Comparison of ENCODE assay signal across 8 mouse cellular contexts in genomic region chrX:168674407-168674962, GRCm38 (mm10). TPM values are rescaled to one million over a fixed set of nuclear protein-coding genes. Genes with fewer than 3 reads are reported as not detected.
DNase-seq lines count a peak whose midpoint lies in the region; ATAC-seq and TF ChIP-seq lines count a peak whose summit lies in the region.

No protein-coding gene starts in this region.

- H3K36me3 ChIP-seq in heart, embryonic 13.5 days: peaks cover 11% of the 10 kb centered on the region
- peaks cover 5 to 12% of the 10 kb centered on the region in 2 experiments for H3K36me3 ChIP-seq in MEL (ENCODE audit: control insufficient read depth in 1 of 2, insufficient read depth in 2 of 2, low read length in 2 of 2)
- peaks cover 3% of the 10 kb centered on the region for H3K36me3 ChIP-seq in heart, embryonic 16.5 days (ENCODE audit: control insufficient read depth, insufficient read depth)
- H3K36me3 ChIP-seq in liver, embryonic 14.5 days (replicated peaks; ENCODE audit: control insufficient read depth, insufficient read depth, low read depth): peaks cover 5% of the 10 kb centered on the region

- H3K4me2 ChIP-seq in heart, embryonic 13.5 days: peak overlapping the region; percentile 82
- peak overlapping the region; percentile 83 for H3K4me2 ChIP-seq in heart, embryonic 16.5 days (ENCODE audit: low read depth, low read length)
- H3K4me2 ChIP-seq in liver, embryonic 14.5 days (ENCODE audit: low read depth): peak overlapping the region; percentile 82

- H3K9me3 ChIP-seq in heart, embryonic 13.5 days: no peaks in the 10 kb centered on the region
- no peaks in the 10 kb centered on the region for H3K9me3 ChIP-seq in MEL (replicated peaks; ENCODE audit: insufficient read depth, low read length)
- no peaks in the 10 kb centered on the region for H3K9me3 ChIP-seq in heart, embryonic 16.5 days (replicated peaks; ENCODE audit: control insufficient read depth, low read length)
- H3K9me3 ChIP-seq in liver, embryonic 14.5 days (ENCODE audit: control insufficient read depth, low read length): no peaks in the 10 kb centered on the region

- H3K4me1 ChIP-seq in heart, embryonic 13.5 days: 0 out of 2 replicates have a peak, but pooled peaks cover 7% of the 10 kb centered on the region
- peaks cover 0 to 5% of the 10 kb centered on the region in 2 experiments; a peak in 2 of 4 replicates for H3K4me1 ChIP-seq in MEL (ENCODE audit: control insufficient read depth in 1 of 2, insufficient read depth in 2 of 2, low read length in 2 of 2)
- no peaks in the 10 kb centered on the region; the same call in 1 of the 2 replicates for H3K4me1 ChIP-seq in heart, embryonic 16.5 days (ENCODE audit: control insufficient read depth, insufficient read depth, low read length)
- H3K4me1 ChIP-seq in liver, embryonic 14.5 days (replicated peaks; ENCODE audit: control insufficient read depth in 2 of 2, insufficient read depth in 2 of 2, low read length in 1 of 2): peaks cover 0 to 3% of the 10 kb centered on the region in 2 experiments; a peak in 1 of 4 replicates

- TF ChIP-seq RAD21 in MEL (IDR thresholded peaks at IDR 0.05; ENCODE audit: low read depth, low read length): no peak

- ATAC-seq in heart, embryonic 13.5 days (ENCODE audit: extremely low read depth, insufficient number of reproducible peaks, low FRiP score, low TSS enrichment): no peak
- no peak; the same call in 1 of the 2 replicates for ATAC-seq in heart, embryonic 16.5 days (replicated peaks; ENCODE audit: extremely low read depth, insufficient read depth, low FRiP score)
- ATAC-seq in liver, embryonic 14.5 days (ENCODE audit: insufficient read depth): no peak

- no peak for TF ChIP-seq CTCF in MEL (IDR thresholded peaks at IDR 0.05 in 2 of 3, conservative IDR thresholded peaks at IDR 0.05 in 1 of 3; ENCODE audit: control insufficient read depth in 1 of 3, insufficient read depth in 1 of 3, low read depth in 2 of 3, low read length in 3 of 3, poor library complexity in 1 of 3, severe bottlenecking in 1 of 3)
- no peak for TF ChIP-seq CTCF in liver, embryonic 14.5 days (IDR thresholded peaks at IDR 0.05; ENCODE audit: low read depth)

- peaks cover 10% of the 10 kb centered on the region; the same call in 1 of the 2 replicates for H3K79me2 ChIP-seq in MEL (ENCODE audit: control insufficient read depth, insufficient read depth, low read length, poor library complexity)

- peak overlapping the region; percentile 84 for H3K9ac ChIP-seq in heart, embryonic 13.5 days
- peak overlapping the region; percentile 90 for H3K9ac ChIP-seq in MEL (ENCODE audit: control insufficient read depth, low read depth, low read length, poor library complexity, severe bottlenecking)
- H3K9ac ChIP-seq in heart, embryonic 16.5 days (ENCODE audit: low read length): peak overlapping the region; percentile 86
- peak overlapping the region; percentile 63 for H3K9ac ChIP-seq in liver, embryonic 14.5 days (replicated peaks)

- peak overlapping the region; percentile 97 for H3K27ac ChIP-seq in heart, embryonic 13.5 days (replicated peaks)
- H3K27ac ChIP-seq in MEL (ENCODE audit: control insufficient read depth, low read depth, low read length): peak overlapping the region; percentile 61
- H3K27ac ChIP-seq in heart, embryonic 16.5 days (ENCODE audit: low read length): peak overlapping the region; percentile 99
- no peak overlapping the region; the same call in 1 of the 2 replicates for H3K27ac ChIP-seq in liver, embryonic 14.5 days

- 12% methylated on average over 10 of the region's 10 CpGs for WGBS in heart, embryonic 13.5 days
- WGBS in heart, embryonic 16.5 days: 17% methylated on average over 10 of the region's 10 CpGs
- 14% methylated on average over 10 of the region's 10 CpGs for WGBS in liver, embryonic 14.5 days (ENCODE audit: insufficient replicate concordance)

- intact Hi-C loops in heart, postnatal 14 days (cut with DNase I): loop anchor here (5.0 to 10.0 kb wide), 2 partner anchors 258 to 630 kb away; no protein-coding TSS in a partner anchor

- H3K27me3 ChIP-seq in heart, embryonic 13.5 days (replicated peaks): no peaks in the 10 kb centered on the region
- H3K27me3 ChIP-seq in MEL (ENCODE audit: control insufficient read depth in 1 of 2, insufficient read depth in 2 of 2, low read length in 2 of 2): no peaks in the 10 kb centered on the region
- H3K27me3 ChIP-seq in heart, embryonic 16.5 days (ENCODE audit: control insufficient read depth, insufficient read depth, low read length): no peaks in the 10 kb centered on the region
- H3K27me3 ChIP-seq in liver, embryonic 14.5 days (ENCODE audit: control insufficient read depth, insufficient read depth, low read length): no peaks in the 10 kb centered on the region

- H3K4me3 ChIP-seq in heart, embryonic 13.5 days: peak overlapping the region; percentile 65
- peak overlapping the region; percentile 54 to 83 for H3K4me3 ChIP-seq in MEL (ENCODE audit: control insufficient read depth in 1 of 2, insufficient read depth in 1 of 2, low read depth in 2 of 2, low read length in 2 of 2)
- peak overlapping the region; percentile 58 for H3K4me3 ChIP-seq in heart, embryonic 16.5 days (ENCODE audit: low read length)
- peak overlapping the region; percentile 51 to 69 for H3K4me3 ChIP-seq in liver, embryonic 14.5 days (ENCODE audit: insufficient read depth in 1 of 2, low read depth in 2 of 2, low read length in 2 of 2)

- DNase-seq in heart, postnatal 14 days: no peak
- DNase-seq in MEL (ENCODE audit: low read depth, low spot score): no peak
- no peak for DNase-seq in liver, embryonic 14.5 days (ENCODE audit: low read depth in 3 of 3, low spot score in 3 of 3)
- DNase-seq in gastrocnemius, postnatal 25 days: no peak
- DNase-seq in embryo, embryonic 11 days: no peak
- no peak for DNase-seq in spleen, postnatal 10 days (ENCODE audit: low spot score in 2 of 2)

- no peak for TF ChIP-seq POLR2A in MEL (IDR thresholded peaks at IDR 0.05; ENCODE audit: control insufficient read depth in 1 of 2, insufficient read depth in 1 of 2, low read depth in 1 of 2, low read length in 2 of 2, poor library complexity in 1 of 2)

- TF ChIP-seq EP300 in MEL (IDR thresholded peaks at IDR 0.05; ENCODE audit: low read depth in 1 of 2, low read length in 2 of 2): no peak
- no peak for TF ChIP-seq EP300 in liver, embryonic 14.5 days (IDR thresholded peaks at IDR 0.05; ENCODE audit: low read depth)

TF ChIP-seq in MEL, 35 proteins besides CTCF, POLR2A, EP300 and RAD21:
- TF ChIP-seq SIN3A (IDR thresholded peaks at IDR 0.05; ENCODE audit: low read length): peak; percentile 24; the same call in 1 of the 2 replicates
- TF ChIP-seq POLR2AphosphoS2 (IDR thresholded peaks at IDR 0.05; ENCODE audit: low read length): no peak

RNA-seq across cellular contexts. Expression of gene Msl3, which starts 0.8 kb away (rescaled TPM):
- polyA plus RNA-seq in heart, embryonic 13.5 days (2015; fragmentation: Nextera tagmentation; extraction: Ambion mirVana): 32.6 and 39.0 TPM in 2 replicates
- 10 to 100 TPM; 43.0 to 49.2 TPM for total RNA-seq in heart, postnatal 14 days (2021)
- total RNA-seq in MEL (2012; rRNA removed): 76.7 and 77.4 TPM in 2 replicates
- polyA plus RNA-seq in MEL (2012; ENCODE audit: insufficient read depth in 1 of 2, insufficient read length in 2 of 2, low read depth in 1 of 2, low replicate concordance in 2 of 2, missing spikeins in 1 of 2): 100 to 1,000 TPM in 1 of 2 experiments, 10 to 100 TPM in 1; 79.9 to 229 TPM
- polyA plus RNA-seq in heart, embryonic 16.5 days (2015; fragmentation: Nextera tagmentation; extraction: Ambion mirVana): 36.2 and 44.7 TPM in 2 replicates
- polyA plus RNA-seq in liver, embryonic 14.5 days (2012; rRNA removed): 9.2 and 12.4 TPM in 2 replicates
- polyA plus RNA-seq in liver, embryonic 14.5 days (2014; fragmentation: Nextera tagmentation; extraction: Ambion mirVana): 17.5 and 18.4 TPM in 2 replicates
- total RNA-seq in gastrocnemius, postnatal 25 days (2021): 10 to 100 TPM; 41.8 to 42.4 TPM
